Mouse (Mus musculus) CH12.LX (cell line): ENCODE measurements at regions not wholly inside any gene's neighbourhood (a gene's known extent, or its start where the extent isn't known, plus 50 kb on each side); places are given as distances from the start of the nearest gene placed in this dataset.

Source experiments
- DNase-seq: peaks from one replicate; pipeline ENCODE4 v3.0.0-alpha.2; 2013; ENCODE audit errors: extremely low read depth
- H3K27ac ChIP-seq: 2 replicates; pipeline ENCODE4 v1.5.1; 2012; ENCODE audit warnings: low read depth, mild to moderate bottlenecking, control low read depth, moderate library complexity; ENCODE audit not compliant: insufficient read depth
- H3K27me3 ChIP-seq: replicated peaks from 2 replicates; pipeline ENCODE3; 2012; ENCODE audit warnings: inconsistent platforms
- H3K36me3 ChIP-seq, 2 experiments: replicated peaks in 1 of 2; 2 replicates each; pipeline versions ENCODE3 to v1.6.1; 2012; ENCODE audit warnings: inconsistent platforms in 1 of 2, low read length in 1 of 2, mild to moderate bottlenecking in 1 of 2, mixed read lengths in 1 of 2, moderate library complexity in 1 of 2; ENCODE audit not compliant: control insufficient read depth in 1 of 2, insufficient read depth in 1 of 2
- H3K4me1 ChIP-seq, 2 experiments: 2 replicates each; pipeline ENCODE4 v1.6.1; 2012; ENCODE audit warnings: inconsistent platforms in 1 of 2, moderate library complexity in 1 of 2; ENCODE audit not compliant: insufficient read depth in 2 of 2, control insufficient read depth in 1 of 2
- H3K4me2 ChIP-seq: 2 replicates; pipeline ENCODE4 v1.6.1; 2012; ENCODE audit warnings: low read depth, mild to moderate bottlenecking, control low read depth; ENCODE audit not compliant: poor library complexity, insufficient read depth, severe bottlenecking
- H3K4me3 ChIP-seq, 3 experiments: fragments of 150-350 bp in 1 of 3; sonication (generic) in 1 of 3; replicated peaks in 1 of 3; 2 replicates each; pipeline versions ENCODE3 to v1.5.1; 2011 to 2012; ENCODE audit warnings: low read depth in 2 of 3, low read length in 2 of 3, mild to moderate bottlenecking in 2 of 3, moderate library complexity in 2 of 3, control low read depth in 1 of 3, improper control_type of control experiment in 1 of 3, inconsistent platforms in 1 of 3, mixed read lengths in 1 of 3; ENCODE audit not compliant: poor library complexity in 1 of 3
- H3K79me2 ChIP-seq: replicated peaks from 2 replicates; pipeline ENCODE4 v1.6.1; 2012; ENCODE audit warnings: mild to moderate bottlenecking, moderate library complexity; ENCODE audit not compliant: control insufficient read depth, poor library complexity, insufficient read depth, severe bottlenecking; ENCODE audit errors: extremely low read depth
- H3K9ac ChIP-seq: 2 replicates; pipeline ENCODE4 v1.6.1; 2012; ENCODE audit warnings: low read depth, mild to moderate bottlenecking, control low read depth, moderate library complexity; ENCODE audit not compliant: insufficient read depth
- H3K9me3 ChIP-seq: replicated peaks from 2 replicates; pipeline ENCODE3; 2012; ENCODE audit warnings: low read length, inconsistent platforms, mixed read lengths
- CTCF ChIP-seq, 2 experiments: IDR thresholded peaks in 1 of 2; conservative IDR thresholded peaks in 1 of 2; 2 replicates each; pipeline ENCODE4 v1.5.1; 2011 to 2012; ENCODE audit warnings: low read depth in 2 of 2, low read length in 2 of 2, improper control_type of control experiment in 1 of 2, inconsistent platforms in 1 of 2, mild to moderate bottlenecking in 1 of 2, moderate library complexity in 1 of 2
- E2F4 ChIP-seq: IDR thresholded peaks from 2 replicates; pipeline ENCODE4 v1.6.1; 2011; ENCODE audit warnings: low read depth, low read length, improper control_type of control experiment; ENCODE audit not compliant: insufficient replicate concordance
- ETS1 ChIP-seq: conservative IDR thresholded peaks from 2 replicates; pipeline ENCODE4 v1.6.1; 2012; ENCODE audit warnings: low read depth, mild to moderate bottlenecking, inconsistent platforms, low read length, improper control_type of control experiment, moderate library complexity
- GABPA ChIP-seq: IDR thresholded peaks from 2 replicates; pipeline ENCODE4 v1.6.1; 2012; ENCODE audit warnings: low read depth, low read length, improper control_type of control experiment, inconsistent platforms; ENCODE audit not compliant: insufficient replicate concordance
- HCFC1 ChIP-seq: IDR thresholded peaks from 2 replicates; pipeline ENCODE4 v1.6.1; 2012; ENCODE audit warnings: low read depth, mild to moderate bottlenecking, inconsistent platforms, low read length, improper control_type of control experiment
- JUND ChIP-seq: conservative IDR thresholded peaks from 2 replicates; pipeline ENCODE4 v1.6.1; 2011; ENCODE audit warnings: low read depth, low read length, improper control_type of control experiment
- KAT2A ChIP-seq: IDR thresholded peaks from 2 replicates; pipeline ENCODE4 v1.6.1; 2012; ENCODE audit warnings: low read length, improper control_type of control experiment, inconsistent platforms; ENCODE audit not compliant: insufficient replicate concordance
- MAFK ChIP-seq: IDR thresholded peaks from 2 replicates; pipeline ENCODE4 v1.6.1; 2011; ENCODE audit warnings: low read length, improper control_type of control experiment; ENCODE audit not compliant: insufficient replicate concordance
- MEF2A ChIP-seq: IDR thresholded peaks from 2 replicates; pipeline ENCODE4 v1.6.1; 2014; ENCODE audit warnings: low read depth, mild to moderate bottlenecking, inconsistent platforms, low read length, improper control_type of control experiment, borderline replicate concordance
- MXI1 ChIP-seq: IDR thresholded peaks from 2 replicates; pipeline ENCODE4 v1.6.1; 2011; ENCODE audit warnings: mild to moderate bottlenecking, low read depth, low read length, improper control_type of control experiment
- MYC ChIP-seq: IDR thresholded peaks from 2 replicates; pipeline ENCODE4 v1.6.1; 2011; ENCODE audit warnings: low read depth, mild to moderate bottlenecking, improper control_type of control experiment, low read length
- NELFE ChIP-seq: IDR thresholded peaks from 2 replicates; pipeline ENCODE4 v1.6.1; 2011; ENCODE audit warnings: low read depth, low read length, improper control_type of control experiment
- RCOR1 ChIP-seq: conservative IDR thresholded peaks from 2 replicates; pipeline ENCODE4 v1.6.1; 2012; ENCODE audit warnings: low read depth, mild to moderate bottlenecking, inconsistent platforms, low read length, improper control_type of control experiment
- SIN3A ChIP-seq: IDR thresholded peaks from 2 replicates; pipeline ENCODE4 v1.6.1; 2012; ENCODE audit warnings: low read length, improper control_type of control experiment, inconsistent platforms
- TBP ChIP-seq: conservative IDR thresholded peaks from 2 replicates; pipeline ENCODE4 v1.6.1; 2011; ENCODE audit warnings: low read depth, low read length, improper control_type of control experiment
- USF1 ChIP-seq: IDR thresholded peaks from 2 replicates; pipeline ENCODE4 v1.6.1; 2014; ENCODE audit warnings: low read depth, mild to moderate bottlenecking, inconsistent platforms, low read length, improper control_type of control experiment
- ZKSCAN1 ChIP-seq: IDR thresholded peaks from 2 replicates; pipeline ENCODE4 v1.6.1; 2012; ENCODE audit warnings: low read depth, inconsistent platforms, low read length, improper control_type of control experiment, borderline replicate concordance
- dilution Hi-C: fragments of 300-500 bp; cut with MboI; formaldehyde crosslinking; loops from 2 replicates; pipeline ENCODE4 v1.14.3; 2020; ENCODE audit warnings: low sequenced_read_pairs; ENCODE audit not compliant: extremely low pct_unique_long_range_greater_than_20kb, extremely low pct_ligation_motif_present
- in situ Hi-C: fragments of 300-500 bp; cut with MboI; formaldehyde crosslinking; loops from 3 replicates; pipeline ENCODE4 v1.14.3; 2019; ENCODE audit warnings: low sequenced_read_pairs, low pct_ligation_motif_present, low pct_unique_long_range_greater_than_20kb, mixed read lengths

DNA sequence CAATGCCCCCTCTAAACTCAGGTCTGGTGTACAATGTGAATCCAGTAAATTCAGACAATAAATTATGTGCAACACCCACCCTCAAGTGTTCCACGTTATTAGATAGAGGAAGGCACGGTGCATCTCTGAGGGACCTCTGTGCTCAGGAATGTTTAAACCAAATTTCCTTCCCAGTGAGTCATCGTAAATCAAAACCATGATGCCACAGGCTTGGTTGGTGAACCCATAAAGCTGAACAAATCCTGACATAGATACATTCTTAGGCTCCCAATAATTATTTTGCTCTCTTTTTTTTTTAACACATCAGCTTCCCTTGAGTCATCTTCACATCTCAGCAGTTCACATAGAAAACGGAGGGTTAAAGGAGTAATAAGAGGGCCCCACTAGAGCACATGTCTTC, 173.6 kb upstream of the Zpld1 start:
- Histone ChIP-seq H3K36me3 (no peaks in the 10 kb centered on the region), H3K4me1 (0 out of 4 replicates have a peak, but pooled peaks cover 0 to 3% of the 10 kb centered on the region in 2 experiments), H3K4me2 (no peak overlapping the region), H3K79me2 (no peaks in the 10 kb centered on the region), H3K27ac (no peak overlapping the region), H3K9me3 (no peaks in the 10 kb centered on the region), H3K9ac (no peak overlapping the region), H3K27me3 (no peaks in the 10 kb centered on the region), H3K4me3 (no peak overlapping the region)
- TF ChIP-seq KAT2A: no peak
- no peak for TF ChIP-seq ZKSCAN1
- TF ChIP-seq SIN3A: no peak
- no peak for TF ChIP-seq TBP
- no peak for TF ChIP-seq HCFC1
- dilution Hi-C loops: no loop called here
- in situ Hi-C loops: loop anchor here (25.0 kb wide), 2 partner anchors 334 to 484 kb away; no protein-coding TSS in a partner anchor
- DNase-seq: no peak

DNA sequence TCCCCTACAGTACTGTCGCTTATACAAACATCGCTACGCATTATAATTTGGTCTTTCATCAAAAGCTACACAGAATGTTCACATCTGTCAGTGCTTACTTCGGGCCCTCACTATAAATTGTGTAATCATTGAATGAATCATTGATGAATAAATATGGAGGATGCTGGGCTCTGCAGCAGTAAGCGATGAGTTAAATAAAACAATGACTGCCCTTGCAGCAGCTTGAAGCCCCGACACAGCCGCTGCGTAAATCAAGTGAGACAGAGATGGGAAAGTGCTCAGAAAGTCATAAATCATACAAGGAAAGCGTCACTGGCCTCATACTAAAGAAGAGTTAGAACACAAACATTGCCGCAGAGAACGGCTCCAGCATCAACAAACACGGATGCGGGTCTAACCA, 172.9 kb upstream of the Zpld1 start:
- H3K4me2 ChIP-seq: no peak overlapping the region
- 0 out of 4 replicates have a peak, but pooled peaks cover 0 to 3% of the 10 kb centered on the region in 2 experiments for H3K4me1 ChIP-seq
- H3K9ac ChIP-seq: no peak overlapping the region
- H3K4me3 ChIP-seq: no peak overlapping the region
- dilution Hi-C loops: no loop called here
- H3K9me3 ChIP-seq: no peaks in the 10 kb centered on the region
- H3K27me3 ChIP-seq: no peaks in the 10 kb centered on the region
- no peak for DNase-seq
- H3K27ac ChIP-seq: no peak overlapping the region
- H3K36me3 ChIP-seq: no peaks in the 10 kb centered on the region
- TF ChIP-seq GABPA (no peak), RCOR1 (no peak), ZKSCAN1 (no peak), JUND (no peak), E2F4 (no peak), MXI1 (no peak), ETS1 (no peak), NELFE (no peak), CTCF (conservative IDR thresholded peaks at IDR 0.05 in 1 of 2, IDR thresholded peaks at IDR 0.05 in 1 of 2; ENCODE audit: low read depth in 2 of 2, low read length in 2 of 2) (no peak), MAFK (no peak), USF1 (no peak), MEF2A (no peak), MYC (no peak)
- H3K79me2 ChIP-seq: no peaks in the 10 kb centered on the region
- in situ Hi-C loops: loop anchor here (25.0 kb wide), 2 partner anchors 333 to 483 kb away; no protein-coding TSS in a partner anchor
